Mouse (Mus musculus) liver, adult 2 months (tissue): ENCODE measurements at regions not wholly inside any gene's neighbourhood (a gene's known extent, or its start where the extent isn't known, plus 50 kb on each side); places are given as distances from the start of the nearest gene placed in this dataset.

Experiments
- CTCF ChIP-seq: fragments of 200-500 bp; IDR thresholded peaks from 2 replicates; pipeline ENCODE4 v1.5.1; 2011; ENCODE audit warnings: low read depth, low read length, control low read depth
- POLR2A ChIP-seq: fragments of 200-500 bp; IDR thresholded peaks from 2 replicates; pipeline ENCODE4 v1.6.1; 2011; ENCODE audit warnings: low read length, control low read depth; ENCODE audit not compliant: insufficient read depth; ENCODE audit errors: extremely low read depth

- TF ChIP-seq POLR2A (no peak), CTCF (no peak)
These were observed 467.9 kb downstream of the Kctd12 start for GRCm38 (mm10) chr14:102514527-102514926.
